Mouse (Mus musculus): ENCODE results near the gene Atoh8.
A peak's percentile ranks its signal among the peaks of the same experiment; 100 is the strongest.

Gene Atoh8

GRCm38 (mm10) chr6:72235098-72235806 is at the start of gene Atoh8:
Gene Atoh8, minus strand, starts transcription at chr6:72235577.
- peak; percentile 44 to 49 for DNase-seq (ENCODE audit: low spot score in 2 of 2)

GRCm38 (mm10) chr6:72283914-72284313 is 48.5 kb upstream of the Atoh8 start:
- no peak for DNase-seq (ENCODE audit: low spot score in 2 of 2)

- no peak for DNase-seq (ENCODE audit: low spot score in 2 of 2)
These were observed 45.1 kb upstream of the Atoh8 start for GRCm38 (mm10) chr6:72280410-72280998.

DNA sequence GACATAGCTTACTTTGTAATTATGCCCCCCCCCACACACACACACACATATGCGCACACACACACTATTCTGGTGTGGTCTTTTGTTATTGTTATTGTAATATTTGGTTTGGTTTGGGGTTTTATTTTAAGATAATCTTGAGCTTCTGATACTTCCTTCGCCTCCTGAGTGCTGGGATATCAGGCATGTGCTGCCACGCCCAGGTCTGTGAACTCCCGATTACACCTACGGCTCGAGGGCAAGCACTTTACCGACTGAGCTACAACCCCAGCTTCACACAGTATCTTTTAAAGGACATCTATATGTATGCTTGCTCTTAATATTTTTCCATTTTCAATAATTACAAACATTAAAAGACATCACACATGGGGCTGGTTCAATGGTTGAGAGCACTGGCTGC is 44.1 kb upstream of the Atoh8 start:
- DNase-seq (ENCODE audit: low spot score in 2 of 2): no peak

DNA sequence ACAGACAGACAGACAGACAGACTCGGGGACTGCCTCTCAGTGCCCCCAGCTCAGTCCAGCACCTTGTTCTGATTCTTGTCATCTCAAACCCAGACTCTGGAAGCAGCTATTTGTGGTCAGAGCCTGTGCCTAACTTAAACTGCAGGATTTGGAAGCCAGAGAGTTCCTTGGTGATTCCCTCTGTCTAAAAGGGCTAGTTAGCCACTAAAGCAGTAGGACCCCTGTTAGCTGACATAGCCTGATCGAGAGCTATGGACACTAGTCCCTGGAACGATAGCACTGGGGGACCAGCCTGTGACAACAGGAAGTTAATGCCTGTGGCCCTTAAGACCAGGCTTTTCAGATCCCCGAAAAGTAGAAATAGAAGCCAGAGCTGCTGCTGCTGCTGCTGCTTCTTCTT is 43.5 kb upstream of the Atoh8 start:
- DNase-seq (ENCODE audit: low spot score in 2 of 2): no peak

DNA sequence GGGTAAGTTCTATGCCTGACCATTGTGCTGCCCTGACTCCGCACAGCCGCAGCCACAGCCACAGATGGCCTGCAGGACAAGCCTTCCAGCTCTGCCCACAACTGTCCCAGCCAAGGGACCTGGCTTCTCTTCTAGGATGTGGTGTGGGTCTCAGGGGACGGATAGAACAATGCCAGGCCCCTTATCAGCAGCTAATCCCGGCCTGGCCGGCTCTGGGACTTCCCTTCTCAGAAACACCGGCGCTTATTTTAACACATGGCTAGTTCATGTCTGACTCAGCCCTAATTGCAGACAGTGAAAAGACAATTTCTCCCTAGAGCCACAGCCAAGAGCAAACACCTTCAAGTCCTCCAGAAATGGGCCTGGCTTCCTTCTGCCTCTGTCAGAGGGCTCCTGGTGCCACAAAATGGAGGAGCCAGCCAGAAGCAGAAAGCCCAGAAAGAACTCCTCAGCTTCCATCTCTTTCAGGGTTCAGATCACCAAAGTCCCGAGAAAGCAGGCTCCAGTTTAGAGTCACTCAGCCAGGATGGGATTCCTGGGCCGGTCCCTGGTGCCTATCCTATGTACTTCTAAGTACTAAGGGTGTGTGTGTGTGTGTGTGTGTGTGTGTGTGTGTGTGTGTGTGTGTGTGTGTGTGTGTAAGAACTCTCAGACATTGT is 42.3 kb upstream of the Atoh8 start:
- DNase-seq (ENCODE audit: low spot score in 2 of 2): no peak

- no peak for DNase-seq (ENCODE audit: low spot score in 2 of 2)
These were observed 41.6 kb upstream of the Atoh8 start for GRCm38 (mm10) chr6:72276972-72277441.

GRCm38 (mm10) chr6:72276141-72276540 is 40.8 kb upstream of the Atoh8 start:
- DNase-seq (ENCODE audit: low spot score in 2 of 2): no peak

- no peak for DNase-seq (ENCODE audit: low spot score in 2 of 2)
These were observed 40.1 kb upstream of the Atoh8 start for GRCm38 (mm10) chr6:72275527-72275926.

DNA sequence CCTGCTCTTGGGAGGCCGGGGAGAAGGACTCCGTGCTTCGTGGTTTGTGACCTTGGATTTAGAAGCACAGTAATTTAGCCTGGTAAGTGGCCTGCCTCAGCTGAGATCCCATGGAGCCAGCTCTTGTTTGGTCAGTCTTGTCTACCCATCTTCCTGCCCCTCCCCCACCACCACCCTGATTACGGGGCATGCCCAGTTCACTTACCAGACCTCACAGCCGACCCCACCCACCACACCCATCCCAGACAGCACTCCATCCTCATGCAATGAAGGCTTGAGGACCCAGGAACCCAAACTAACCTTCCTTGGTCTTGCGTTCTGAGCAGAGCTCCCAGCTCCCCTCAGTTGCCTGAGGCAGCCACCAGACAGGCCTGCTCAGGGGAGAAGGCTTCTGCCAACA is 37.8 kb upstream of the Atoh8 start:
- no peak for DNase-seq (ENCODE audit: low spot score in 2 of 2)

DNA sequence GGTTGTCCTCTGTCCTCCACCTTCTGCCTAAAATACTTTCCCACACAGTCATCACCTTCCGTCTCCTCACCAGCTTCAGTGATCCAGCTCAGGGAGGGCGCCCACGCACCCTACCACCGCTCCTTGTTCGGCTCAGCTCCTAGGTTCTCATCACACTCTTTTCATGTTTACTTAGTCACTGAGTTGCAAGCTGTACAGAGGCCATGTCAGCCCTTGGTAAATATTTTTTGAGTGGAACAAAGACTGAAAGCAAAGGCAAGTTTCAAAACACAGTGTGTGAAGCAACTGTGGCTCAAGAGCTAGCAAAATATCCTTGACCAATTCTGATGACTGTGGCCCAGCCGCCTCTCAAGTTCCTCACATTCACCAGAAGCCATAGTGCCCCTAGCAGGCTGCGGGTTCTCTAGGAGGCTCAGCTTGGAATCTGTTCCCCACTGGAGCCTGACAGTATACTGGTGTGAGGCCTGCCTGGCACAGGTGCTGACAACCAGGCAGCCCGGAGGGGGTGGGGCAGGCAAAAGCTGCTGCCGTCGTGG is 36.9 kb upstream of the Atoh8 start:
- no peak for DNase-seq (ENCODE audit: low spot score in 2 of 2)

GRCm38 (mm10) chr6:72270952-72271519 is 35.7 kb upstream of the Atoh8 start:
- DNase-seq (ENCODE audit: low spot score in 2 of 2): peak; percentile 44 to 70

DNA sequence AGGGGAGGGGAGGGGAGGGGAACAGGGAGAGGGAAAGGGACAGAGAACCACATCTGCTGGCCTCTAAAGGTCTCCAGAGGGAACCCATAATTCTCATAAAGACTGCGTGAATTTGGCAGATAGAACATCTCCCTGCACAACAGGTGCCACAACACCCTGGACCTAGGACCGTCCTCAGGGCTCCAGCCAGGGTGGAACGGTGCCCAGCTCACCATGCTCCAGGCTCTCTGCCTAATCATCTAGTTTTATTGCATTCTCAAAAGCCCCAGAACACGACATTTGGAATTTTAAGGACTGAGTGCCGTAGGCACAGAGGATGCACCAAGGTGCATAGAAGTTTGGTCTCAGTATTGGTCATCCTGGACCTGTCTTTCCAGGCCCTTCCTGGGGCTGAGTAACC is 34.9 kb upstream of the Atoh8 start:
- DNase-seq (ENCODE audit: low spot score in 2 of 2): no peak

DNA sequence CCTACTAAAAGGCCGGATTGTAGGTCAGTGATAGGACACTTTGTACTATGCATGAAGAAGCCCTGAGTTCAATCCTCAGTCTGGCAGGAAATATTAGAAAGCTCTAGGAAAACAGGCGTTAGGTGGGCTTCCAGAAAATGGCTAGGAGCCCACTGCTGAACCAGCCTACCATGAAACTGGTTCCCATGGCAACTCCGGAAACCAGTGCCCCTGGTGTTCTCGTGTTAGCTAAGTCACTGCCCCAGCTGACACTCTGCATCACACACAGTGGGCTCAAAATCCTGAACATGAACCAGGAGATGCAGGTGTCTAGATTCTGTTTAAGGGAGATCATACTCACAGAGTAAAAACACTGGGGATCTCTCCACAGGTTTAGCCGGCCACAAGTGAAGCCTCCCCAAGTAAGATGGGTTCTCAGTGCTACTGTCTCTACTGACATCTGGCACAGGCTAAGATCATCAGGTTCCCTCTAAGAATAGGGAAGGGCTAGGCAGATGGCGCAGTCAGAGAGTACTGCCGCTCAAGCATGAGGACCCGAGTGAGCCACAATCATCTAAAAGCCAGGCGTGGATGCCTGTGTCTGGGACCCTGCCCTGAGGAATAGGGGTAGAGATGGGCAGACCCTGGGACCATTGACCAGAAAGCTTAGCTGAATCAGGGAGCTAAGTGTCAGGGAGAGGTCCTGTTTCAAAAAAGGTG is 32.9 kb upstream of the Atoh8 start:
- DNase-seq (ENCODE audit: low spot score in 2 of 2): no peak

DNA sequence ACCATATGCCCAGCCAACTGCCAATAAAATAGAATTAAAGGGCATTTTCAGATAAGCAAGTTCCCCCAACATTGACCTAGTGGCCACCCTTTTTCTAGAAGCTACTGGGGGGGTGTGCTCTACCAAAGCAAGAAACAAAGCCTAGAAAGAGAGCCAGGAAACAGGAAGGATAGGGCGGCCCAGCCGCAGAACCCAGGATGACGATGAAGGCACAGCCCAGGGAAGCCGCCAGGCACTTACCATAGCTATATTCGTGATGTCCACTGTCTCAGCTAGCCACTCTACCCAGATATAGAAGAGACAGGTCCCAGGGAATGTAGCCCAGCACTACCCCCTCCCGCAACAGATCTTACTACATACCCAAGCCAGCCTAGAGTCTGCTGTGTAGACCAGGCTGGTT is 30.3 kb upstream of the Atoh8 start:
- no peak for DNase-seq (ENCODE audit: low spot score in 2 of 2)

- DNase-seq (ENCODE audit: low spot score in 2 of 2): no peak
These were observed 28.4 kb upstream of the Atoh8 start for GRCm38 (mm10) chr6:72263679-72264265.

DNA sequence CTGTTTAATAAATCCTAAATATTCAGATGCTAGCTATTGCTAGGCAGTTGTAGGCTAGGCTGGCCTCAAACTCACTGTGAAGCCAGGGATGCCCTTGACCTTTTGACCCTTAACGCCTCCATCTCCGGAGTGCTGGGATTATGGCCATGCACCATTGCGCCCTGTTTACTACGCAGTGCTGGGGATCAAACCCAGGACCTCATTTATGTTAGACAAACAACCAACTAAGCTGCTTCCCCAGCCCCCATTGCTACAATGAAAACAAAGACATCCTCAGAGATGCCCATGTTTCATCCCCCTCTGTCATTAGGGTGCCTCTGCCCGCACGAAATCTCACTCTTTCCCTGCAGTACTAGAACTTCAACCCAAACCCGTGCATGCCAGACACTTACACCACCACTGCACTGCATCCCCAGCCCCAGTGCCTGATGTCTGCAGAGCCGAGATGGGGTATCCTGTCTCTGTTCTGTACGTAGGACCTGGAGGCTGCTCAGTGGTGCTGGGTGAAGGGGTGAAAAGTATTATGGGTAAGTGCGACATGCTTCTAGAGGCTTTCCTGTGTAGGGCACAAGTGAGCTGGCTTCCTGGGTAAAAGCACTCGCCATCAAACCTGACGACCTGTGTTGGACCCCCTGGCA is 26.4 kb upstream of the Atoh8 start:
- no peak for DNase-seq (ENCODE audit: low spot score in 2 of 2)

DNA sequence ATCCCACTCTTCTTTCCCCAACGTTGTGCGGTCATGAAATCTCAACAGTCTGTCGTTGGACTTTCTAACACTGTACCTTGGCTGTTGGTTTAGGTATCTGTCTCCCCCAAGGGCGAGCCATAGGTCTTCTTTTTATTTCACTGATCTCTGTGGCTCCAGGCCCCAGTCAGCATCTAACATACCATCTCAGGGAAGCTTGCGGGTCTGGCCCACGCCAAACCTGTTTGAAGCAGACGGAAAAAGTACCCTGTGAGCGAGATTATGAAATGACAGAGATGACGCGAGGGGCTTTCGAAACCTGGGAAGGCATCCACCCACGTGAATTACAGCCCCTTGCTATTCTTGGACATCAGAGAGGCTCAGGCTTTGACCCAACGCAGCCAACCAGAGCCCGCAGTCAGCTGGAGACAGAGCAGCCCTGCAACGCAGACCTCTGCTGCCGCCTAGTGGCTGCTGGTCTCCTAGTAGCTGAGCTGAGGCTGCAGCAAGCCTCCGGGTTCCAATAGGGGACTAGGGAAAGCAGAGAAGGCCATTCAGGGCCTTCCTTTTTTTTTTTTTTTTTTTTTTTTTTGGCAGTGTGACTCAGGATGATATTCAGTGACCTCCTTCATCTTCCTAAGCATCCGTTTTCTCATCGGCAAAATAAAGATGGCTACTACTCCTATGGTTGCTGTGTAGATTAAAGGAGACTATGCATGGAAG is 25.8 kb upstream of the Atoh8 start:
- peak; percentile 86 to 89 for DNase-seq (ENCODE audit: low spot score in 2 of 2)

DNA sequence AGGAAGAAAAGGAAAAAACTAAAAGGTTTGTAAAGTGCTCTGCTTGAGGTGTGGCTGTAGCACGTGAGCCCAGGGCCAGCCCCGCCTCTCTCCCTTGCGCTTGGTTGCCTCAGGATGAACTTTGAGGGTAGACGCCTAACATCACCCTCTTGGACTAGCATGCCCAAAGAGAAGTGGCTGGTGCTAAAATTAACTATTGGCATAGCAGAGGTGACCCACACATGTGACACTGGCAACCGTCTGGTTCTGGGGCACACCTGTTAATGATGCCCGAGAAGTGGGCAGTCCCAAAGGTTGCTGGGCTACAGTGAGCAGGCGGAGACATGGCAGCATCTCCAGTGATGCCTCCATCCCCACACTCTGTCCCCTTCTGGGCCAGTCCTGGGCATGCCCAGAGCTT is 24.1 kb upstream of the Atoh8 start:
- no peak for DNase-seq (ENCODE audit: low spot score in 2 of 2)

DNA sequence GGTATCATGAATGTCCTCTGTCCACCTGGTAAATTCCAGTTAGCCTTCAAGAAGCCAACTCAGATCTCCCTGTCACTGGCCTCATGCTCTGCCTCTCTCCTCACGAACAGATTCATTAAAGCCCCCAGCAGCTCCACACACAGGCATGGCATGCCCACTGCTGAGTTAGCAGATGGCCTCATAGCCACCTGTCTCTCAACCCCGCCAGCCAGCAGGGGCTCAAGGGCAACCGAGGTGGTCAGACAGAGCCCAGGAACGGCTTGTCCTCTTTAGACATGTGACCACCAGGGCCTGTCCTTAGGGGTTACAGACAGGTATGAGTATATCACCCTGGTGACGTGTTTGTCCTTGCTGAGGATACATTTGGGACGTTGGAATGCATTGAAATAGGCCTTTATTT is 19.9 kb upstream of the Atoh8 start:
- no peak for DNase-seq (ENCODE audit: low spot score in 2 of 2)

Measured in frontal cortex, postnatal 36 days (tissue).